Mouse (Mus musculus) kidney, adult 11 months (tissue): ENCODE data around the gene Atp8b5.

Experiments used
- DNase-seq: peaks from one replicate; pipeline ENCODE4 v3.0.0; 2022

The Atp8b5 gene

DNA sequence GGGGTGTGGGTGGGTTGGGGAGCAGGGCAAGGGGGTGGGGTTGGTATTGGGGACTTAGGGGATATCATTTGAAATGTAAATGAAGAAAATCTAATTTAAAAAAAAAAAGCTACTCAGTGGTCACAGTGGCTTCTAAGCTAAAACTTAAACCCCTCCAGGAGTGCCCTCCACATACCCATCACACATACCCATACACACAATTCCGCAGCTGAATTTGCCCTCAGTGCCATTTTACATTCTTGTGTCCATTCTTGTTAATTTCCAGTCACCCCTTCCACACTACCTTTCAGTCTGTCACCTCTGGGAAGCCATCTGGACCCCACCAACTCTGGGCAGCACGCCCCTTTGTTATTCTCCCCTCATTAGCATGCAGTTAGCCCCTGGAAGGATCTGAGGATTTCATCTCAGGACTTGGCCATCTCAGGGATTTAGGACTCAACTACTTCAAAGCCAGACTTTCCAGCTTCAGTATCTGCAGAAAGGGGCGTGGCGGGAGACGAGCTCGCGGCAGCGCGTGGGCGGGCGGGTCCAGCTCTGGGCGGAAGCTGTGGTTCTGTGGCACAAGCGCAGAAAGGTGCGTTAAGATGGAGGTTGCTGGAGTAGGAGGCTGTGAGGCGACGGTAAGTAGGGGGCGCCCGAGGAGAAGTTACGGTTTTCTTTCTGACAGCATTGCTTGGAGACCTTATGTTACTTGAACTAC, at the start of gene Atp8b5:
Gene Atp8b5 (plus strand): TSS at position 537 of the 700 bp plus-strand sequence.
- peak; percentile 85 for DNase-seq

GRCm38 (mm10) chr4:43217997-43218396, 49.0 kb upstream of the Atp8b5 start:
- DNase-seq = no peak

DNA sequence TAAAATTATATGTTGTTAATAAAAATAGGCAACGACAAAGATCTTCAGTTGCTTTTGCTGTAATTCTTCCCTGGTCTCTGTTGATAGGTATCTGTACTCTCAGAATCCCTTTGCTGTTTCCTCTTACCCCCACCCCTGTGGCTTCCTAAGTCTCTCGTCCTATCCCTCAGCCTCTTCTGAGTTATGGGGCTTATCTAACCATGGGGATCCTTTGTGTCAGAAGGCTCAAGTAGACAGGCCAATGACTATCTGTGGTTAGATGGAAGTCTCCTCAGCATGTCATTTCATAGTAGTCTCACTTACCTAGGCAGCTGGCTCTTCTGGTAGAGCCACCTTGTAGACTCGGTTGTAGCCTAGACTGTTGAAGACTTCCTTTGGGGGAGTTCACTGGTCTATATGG, 35.1 kb upstream of the Atp8b5 start:
- DNase-seq = no peak

DNA sequence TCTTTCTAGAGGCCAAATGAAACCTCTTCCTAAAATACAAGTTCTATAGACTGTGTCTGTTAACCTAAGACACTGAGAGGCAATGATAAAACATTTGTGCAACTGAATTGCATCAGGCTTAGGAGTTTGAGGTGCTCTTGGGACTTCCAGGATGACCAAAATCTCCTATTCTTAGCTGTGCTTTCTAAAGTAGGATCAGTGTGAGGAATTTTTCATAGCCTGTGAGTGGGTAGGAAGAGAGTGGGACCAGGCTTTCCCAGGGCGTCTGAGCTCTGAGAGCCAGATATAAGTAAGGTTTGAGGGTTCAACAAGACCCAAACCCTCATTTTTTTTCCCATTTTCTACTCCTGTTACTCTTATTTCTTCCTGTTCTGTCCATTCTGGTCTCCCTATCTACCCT, 34.0 kb upstream of the Atp8b5 start:
- DNase-seq = no peak

DNA sequence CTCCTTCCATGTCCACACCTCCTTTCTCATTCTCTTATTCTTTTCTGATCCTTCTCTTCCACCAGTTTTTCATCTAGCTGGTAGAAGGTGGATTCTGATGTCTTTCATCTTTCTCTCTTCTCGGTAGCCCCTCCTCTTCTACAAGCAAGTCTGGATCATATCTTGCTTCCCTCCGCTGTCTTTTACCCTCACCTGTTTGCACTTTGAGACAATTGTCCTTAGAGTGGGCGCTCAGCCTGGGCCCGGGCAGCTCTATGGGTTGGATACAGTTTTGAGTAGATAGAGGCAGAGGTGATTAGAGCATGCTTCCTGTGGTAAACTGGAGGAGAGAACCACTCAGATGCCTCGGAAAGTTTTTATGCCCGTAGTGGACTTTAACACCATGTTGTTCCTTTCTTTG, 33.5 kb upstream of the Atp8b5 start:
- no peak for DNase-seq

GRCm38 (mm10) chr4:43236898-43237297, 30.1 kb upstream of the Atp8b5 start:
- DNase-seq = no peak

DNA sequence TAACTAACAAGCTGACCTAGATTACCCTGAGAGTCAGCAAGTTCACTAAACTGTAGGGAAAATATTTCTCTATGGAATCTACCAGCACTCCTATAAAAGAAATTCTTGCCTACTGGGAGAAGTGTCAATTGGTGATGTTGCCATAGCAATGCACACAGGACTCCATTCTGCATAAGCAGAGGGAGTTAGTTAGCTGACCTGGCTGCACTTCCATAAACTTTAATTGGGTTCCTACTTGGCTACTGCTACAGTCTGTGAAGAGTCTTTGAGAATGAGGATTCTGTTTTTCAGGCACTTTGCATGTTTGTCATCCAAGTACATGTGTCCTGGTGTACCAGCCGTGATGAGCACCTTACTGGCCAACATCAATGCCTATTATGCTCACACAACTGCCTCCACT, 26.2 kb upstream of the Atp8b5 start:
- no peak for DNase-seq

DNA sequence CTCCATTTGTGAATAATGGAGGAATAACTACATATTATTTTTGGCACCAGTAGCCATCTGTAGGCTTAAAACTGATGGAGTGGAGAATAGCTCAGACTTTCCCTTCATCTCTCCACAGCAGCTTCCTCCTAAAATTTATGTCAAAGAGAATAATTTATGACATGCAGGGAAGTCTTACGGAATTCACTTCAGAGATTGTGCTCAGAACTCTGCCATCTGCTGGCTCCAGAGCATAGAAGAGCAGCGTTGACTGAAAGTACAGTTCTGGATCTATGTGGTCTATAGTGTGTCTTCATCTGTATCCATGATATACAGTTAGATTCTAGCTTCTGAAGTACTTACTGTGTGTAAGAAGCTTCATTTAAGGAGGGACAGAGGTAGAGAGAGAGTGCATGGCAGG, 22.9 kb upstream of the Atp8b5 start:
- DNase-seq = no peak

- DNase-seq = no peak
Observed at GRCm38 (mm10) chr4:43245776-43246175, 21.2 kb upstream of the Atp8b5 start.

- no peak for DNase-seq
Observed at GRCm38 (mm10) chr4:43248026-43248425, 18.9 kb upstream of the Atp8b5 start.

- DNase-seq = no peak
Observed at GRCm38 (mm10) chr4:43248909-43249308, 18.1 kb upstream of the Atp8b5 start.

DNA sequence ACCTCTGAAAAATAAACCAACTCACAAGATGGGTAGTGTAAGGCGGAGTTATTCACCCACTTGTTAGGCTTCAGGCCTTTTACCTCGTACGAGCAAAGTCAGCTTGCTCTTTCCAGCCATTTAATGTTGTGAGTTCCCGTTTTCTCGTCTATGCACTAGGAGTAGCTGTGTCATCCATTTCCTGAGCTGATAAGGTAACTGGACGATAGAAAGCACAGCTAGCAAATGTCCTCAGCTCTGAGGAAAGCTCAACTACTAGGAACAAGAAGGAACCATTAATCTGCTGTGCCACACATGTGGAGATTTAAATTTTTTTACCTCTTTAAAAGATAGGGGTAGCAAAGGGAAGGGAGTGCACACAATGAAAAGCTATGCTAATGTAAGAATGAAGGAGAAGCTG, 15.7 kb upstream of the Atp8b5 start:
- DNase-seq = no peak

DNA sequence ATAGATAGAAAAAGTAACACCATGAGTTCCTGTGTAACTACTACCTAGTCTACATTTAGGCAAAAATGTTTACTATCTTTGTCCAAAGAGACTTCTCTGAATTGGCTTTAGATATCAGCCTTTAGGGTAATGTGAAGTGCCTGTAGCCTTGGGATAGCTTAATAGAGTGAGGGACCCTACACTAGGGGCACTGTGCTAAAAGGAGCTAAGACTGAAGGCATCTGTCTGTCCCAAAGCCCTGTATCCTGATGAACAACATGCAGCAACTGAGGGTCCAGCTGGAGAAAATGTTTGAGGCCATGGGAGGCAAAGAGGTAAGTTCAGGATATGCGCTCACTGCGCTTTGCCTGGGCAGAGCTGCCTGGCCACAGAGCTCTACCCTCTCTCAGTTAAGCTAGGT, 9.9 kb upstream of the Atp8b5 start:
- DNase-seq = no peak

DNA sequence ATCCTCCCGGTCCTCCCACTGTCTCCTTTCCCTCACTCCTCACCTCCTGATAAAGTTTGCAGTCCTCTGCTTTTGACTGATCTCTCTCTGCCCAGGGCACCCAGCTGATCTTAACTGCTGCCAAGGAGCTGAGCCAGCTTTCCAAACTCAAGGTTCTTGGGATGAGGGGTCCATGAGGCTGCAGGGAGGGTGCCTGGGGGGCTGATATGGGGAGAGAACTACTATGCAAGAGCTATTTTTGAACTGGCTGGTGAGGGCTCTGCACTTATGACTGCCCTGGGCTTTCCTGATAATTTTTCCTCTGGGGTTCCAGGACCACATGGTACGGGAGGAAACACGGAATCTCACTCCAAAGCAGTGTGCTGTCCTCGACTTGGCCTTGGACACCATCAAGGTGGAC, 8.4 kb upstream of the Atp8b5 start:
- no peak for DNase-seq

DNA sequence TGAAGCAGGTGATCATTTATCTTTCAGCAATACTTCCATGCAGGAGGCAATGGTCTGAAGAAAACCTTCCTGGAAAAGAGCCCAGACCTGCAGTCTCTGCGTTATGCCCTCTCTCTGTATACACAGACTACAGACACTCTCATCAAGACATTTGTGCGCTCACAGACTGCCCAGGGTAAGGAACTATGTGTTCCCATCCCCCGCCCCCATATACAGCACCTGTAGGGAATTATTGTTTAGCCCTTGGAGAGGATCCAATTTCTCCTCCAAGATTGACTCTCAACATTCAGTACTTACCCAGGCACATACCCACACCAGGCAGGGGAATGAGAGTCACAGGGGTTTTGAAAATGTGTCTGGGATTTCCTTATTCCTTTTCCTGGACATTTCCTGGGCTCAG, 7.5 kb upstream of the Atp8b5 start:
- DNase-seq = no peak

DNA sequence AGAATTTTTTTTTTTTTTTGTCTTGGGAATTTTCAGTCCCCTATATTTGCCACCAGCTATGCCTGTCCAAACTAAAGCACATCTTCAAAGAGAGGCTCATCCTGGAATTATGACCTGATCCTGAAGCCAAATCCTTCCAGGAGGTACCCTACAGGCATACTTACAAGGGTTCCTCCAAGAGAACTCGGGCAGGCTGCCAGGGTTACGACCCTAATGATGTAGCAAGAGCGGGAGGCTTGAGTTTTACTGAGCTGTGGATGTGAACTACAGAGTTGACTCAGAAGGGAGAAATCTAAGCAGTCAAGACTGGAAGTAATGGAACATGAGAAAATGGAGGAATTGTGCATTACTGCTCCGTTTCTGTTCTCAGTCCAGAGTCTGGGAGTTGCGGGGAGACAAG, 6.9 kb upstream of the Atp8b5 start:
- DNase-seq = peak; percentile 17

DNA sequence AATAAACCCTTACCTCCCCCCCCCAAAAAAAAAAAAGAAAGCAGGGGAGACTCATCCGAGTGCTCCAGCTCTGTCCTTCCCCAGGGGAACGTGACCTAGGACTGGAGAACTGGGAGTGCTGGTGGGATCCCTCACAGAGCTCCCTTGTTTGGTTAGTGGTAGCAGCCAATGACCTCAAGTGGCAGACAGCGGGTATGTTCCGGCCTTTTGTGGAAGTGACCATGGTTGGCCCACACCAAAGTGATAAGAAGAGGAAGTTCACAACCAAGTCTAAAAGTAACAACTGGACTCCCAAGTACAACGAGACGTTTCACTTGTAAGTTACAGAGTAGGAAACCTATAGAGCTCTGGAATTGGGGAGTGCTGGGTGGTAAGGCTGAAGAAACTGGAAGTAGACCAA, 4.1 kb upstream of the Atp8b5 start:
- no peak for DNase-seq

GRCm38 (mm10) chr4:43266146-43266545, 813 bp upstream of the Atp8b5 start:
- DNase-seq = no peak

DNA sequence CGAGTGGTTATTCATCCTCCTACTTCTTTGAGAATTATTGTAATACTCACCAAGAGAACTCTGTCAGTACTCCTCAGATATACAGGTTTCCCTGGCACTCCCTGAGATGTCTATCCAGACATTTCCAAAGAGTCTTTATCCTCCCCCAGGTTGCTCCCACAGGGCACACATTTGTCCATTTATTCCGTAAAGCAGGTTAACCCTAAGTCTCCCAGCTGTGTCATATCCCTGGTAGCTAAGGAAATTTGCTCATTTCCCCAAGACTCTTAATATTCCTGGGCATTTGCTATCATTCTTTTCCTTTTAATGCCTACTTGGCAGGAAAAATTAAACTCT, 332 bp downstream of the Atp8b5 start:
- no peak for DNase-seq

DNA sequence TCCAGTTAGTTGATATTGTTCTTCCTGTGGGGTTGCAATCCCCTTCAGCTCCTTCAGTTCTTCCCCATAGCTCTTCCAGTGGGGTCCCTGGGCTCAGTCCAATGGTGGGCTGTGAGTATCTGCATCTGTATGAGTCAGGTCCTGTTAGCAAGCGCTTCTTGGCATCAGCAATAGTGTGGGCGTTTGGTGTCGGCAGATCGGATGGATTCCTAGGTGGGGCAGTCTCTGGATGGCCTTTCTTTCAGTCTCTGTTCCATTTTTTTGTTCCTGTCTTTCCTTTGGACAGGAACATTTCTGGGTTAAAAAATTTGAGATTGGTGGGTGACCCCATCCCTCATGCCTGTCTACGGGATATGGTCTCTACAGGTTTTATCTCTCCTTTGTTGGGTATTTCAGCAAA, 18.5 kb downstream of the Atp8b5 start:
- DNase-seq = no peak

GRCm38 (mm10) chr4:43287305-43287704, 20.3 kb downstream of the Atp8b5 start:
- DNase-seq = no peak

- no peak for DNase-seq
Observed at GRCm38 (mm10) chr4:43294001-43294400, 27.0 kb downstream of the Atp8b5 start.

GRCm38 (mm10) chr4:43309696-43310338, 42.9 kb downstream of the Atp8b5 start:
- peak; percentile 16 for DNase-seq

- DNase-seq = no peak
Observed at GRCm38 (mm10) chr4:43321536-43321935, 54.6 kb downstream of the Atp8b5 start.

DNA sequence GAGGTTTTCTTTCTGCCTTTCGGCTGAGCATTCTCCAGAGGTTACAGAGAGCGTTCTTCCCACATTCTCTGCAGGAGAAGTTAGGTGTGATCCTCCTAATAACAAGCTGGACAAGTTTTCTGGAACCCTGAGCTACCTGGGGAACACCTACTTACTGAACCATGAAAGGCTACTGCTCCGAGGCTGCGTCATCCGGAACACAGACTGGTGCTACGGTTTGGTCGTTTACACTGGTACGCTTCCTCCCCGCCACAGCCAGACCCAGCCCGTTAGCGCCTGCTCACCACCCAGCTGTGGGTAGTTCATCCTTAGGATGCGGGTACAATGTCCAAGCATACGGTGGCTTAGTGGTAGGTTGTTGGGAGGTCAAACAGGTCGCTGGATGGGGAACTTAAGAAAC, 55.4 kb downstream of the Atp8b5 start:
- peak; percentile 34 for DNase-seq
